Mouse (Mus musculus): ENCODE measurements around the gene Myo19. TPM values are rescaled to one million over a fixed set of nuclear protein-coding genes. Genes with fewer than 3 reads are reported as not detected.

The Myo19 gene
- polyA plus RNA-seq, 1 experiment: 2.8 TPM

DNA sequence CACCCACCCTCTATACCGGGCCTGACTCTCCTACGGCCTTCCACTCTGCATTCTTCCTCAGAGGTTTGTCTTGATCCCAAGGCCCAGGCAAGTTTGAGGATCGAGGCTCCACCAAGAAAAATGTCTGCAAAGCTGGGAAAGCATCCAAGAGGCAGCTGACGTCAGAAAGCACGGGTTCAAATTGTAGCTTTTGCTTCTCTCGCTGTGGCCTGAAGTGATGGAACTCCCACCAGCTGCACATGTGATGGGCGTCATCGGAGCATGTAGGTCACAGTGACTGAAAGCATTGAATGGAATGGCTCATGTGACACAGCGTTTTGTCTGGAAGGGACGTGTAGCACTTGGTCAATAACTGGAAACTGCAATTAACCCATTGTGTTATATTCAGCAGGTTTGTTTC, 60.2 kb downstream of the Myo19 start:
- Histone ChIP-seq H3K9me3 (no peaks in the 10 kb centered on the region), H3K4me3 (replicated peaks) (no peak overlapping the region), H3K36me3 (replicated peaks; ENCODE audit: low read length) (no peaks in the 10 kb centered on the region), H3K4me1 (peaks cover 5% of the 10 kb centered on the region), H3K27me3 (replicated peaks) (peaks cover 53% of the 10 kb centered on the region)
- TF ChIP-seq GATA1 (IDR thresholded peaks at IDR 0.05; ENCODE audit: borderline replicate concordance, low read length) (no peak), FLI1 (IDR thresholded peaks at IDR 0.05; ENCODE audit: low read length) (no peak)

DNA sequence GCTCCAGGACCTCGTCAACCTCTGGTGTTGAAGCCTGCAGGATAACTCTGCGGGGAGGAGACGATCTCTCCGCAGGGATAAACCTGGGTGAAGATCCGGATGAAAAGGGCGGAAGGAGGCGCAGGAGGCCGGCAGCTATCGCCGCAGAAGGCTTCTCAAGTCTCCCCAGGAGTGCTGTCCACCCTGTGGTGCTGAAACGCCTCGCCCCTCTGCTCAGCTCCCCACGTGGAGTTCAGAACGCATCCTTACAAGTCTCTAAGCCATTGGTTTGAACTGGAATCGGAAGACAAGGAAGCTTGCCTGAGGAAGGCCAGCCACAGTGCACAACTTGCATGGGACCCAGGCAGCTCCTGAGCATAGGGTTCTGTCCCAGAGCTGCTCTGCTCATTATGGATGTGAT, 64.0 kb downstream of the Myo19 start:
- no peak for TF ChIP-seq GATA1 (IDR thresholded peaks at IDR 0.05; ENCODE audit: borderline replicate concordance, low read length)
- no peak for TF ChIP-seq FLI1 (IDR thresholded peaks at IDR 0.05; ENCODE audit: low read length)
- H3K27me3 ChIP-seq (replicated peaks): peaks cover 63% of the 10 kb centered on the region
- H3K36me3 ChIP-seq (replicated peaks; ENCODE audit: low read length): no peaks in the 10 kb centered on the region
- peaks cover 13% of the 10 kb centered on the region for H3K9me3 ChIP-seq
- no peak overlapping the region for H3K4me3 ChIP-seq (replicated peaks)
- H3K4me1 ChIP-seq: peaks cover 5% of the 10 kb centered on the region

DNA sequence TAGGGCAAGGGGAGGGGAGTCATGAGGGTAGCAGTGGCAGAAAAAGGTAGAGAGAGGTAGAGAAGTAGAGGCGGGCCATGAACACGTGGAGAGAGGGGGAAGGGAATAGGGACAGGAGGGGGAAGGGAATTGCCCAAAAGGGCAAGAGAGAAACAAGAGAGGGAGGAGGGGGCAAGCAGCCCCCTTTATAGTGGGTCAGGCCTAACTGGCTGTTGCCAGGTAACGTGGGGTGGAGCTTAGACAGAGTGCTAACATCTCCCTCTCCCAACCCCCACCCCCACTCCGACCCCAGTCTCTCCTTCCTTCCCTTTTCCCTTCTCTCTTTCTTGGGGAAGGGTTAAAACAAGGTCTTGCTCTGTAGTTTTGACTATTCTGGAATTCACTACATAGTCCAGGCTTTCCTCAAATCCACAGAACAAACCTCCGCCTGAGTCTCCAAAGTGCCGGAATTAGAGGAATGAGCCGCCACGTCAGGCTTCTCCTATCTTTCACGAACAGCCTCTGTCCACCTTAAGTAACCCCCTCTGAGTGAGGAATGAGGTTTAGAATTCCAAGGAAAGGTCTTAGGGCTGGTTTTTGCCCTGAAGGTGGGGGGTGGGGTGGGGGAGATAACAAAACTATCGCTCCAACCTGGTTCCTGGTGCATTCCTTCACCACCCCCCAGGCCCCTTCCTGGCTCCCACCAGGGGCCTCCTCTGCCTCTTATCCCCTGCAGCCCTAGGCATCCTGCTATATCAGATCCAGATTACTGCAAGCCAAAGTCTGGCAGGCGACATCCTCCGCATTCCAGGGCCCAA, 64.9 kb downstream of the Myo19 start:
- TF ChIP-seq GATA1 (IDR thresholded peaks at IDR 0.05; ENCODE audit: borderline replicate concordance, low read length) (no peak), FLI1 (IDR thresholded peaks at IDR 0.05; ENCODE audit: low read length) (no peak)
- Histone ChIP-seq H3K4me1 (peaks cover 5% of the 10 kb centered on the region), H3K27me3 (replicated peaks) (peaks cover 69% of the 10 kb centered on the region), H3K36me3 (replicated peaks; ENCODE audit: low read length) (no peaks in the 10 kb centered on the region), H3K4me3 (replicated peaks) (no peak overlapping the region), H3K9me3 (peaks cover 13% of the 10 kb centered on the region)

DNA sequence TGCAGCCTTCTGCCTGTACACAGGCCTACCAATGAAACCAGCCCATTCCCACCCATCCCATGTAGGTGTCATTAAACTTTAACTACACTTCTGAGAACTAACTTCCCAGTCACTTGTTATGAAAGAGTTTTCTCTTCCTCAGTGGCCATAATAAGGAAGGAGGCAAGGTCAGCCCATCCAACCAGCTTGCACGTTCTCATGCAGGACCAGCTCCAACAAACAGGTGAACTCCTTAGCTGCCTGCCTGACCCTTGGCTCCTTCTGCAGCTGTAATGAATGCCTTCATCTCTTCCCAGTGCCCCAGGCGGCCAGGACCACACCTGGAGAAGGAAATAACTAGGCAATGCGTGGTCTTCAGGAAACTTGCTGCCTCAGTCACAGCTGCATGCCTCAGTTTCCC, 65.9 kb downstream of the Myo19 start:
- Histone ChIP-seq H3K9me3 (peaks cover 13% of the 10 kb centered on the region), H3K36me3 (replicated peaks; ENCODE audit: low read length) (no peaks in the 10 kb centered on the region), H3K27me3 (replicated peaks) (peaks cover 62% of the 10 kb centered on the region), H3K4me1 (peaks cover 5% of the 10 kb centered on the region), H3K4me3 (replicated peaks) (no peak overlapping the region)
- TF ChIP-seq FLI1 (IDR thresholded peaks at IDR 0.05; ENCODE audit: low read length) (no peak), GATA1 (IDR thresholded peaks at IDR 0.05; ENCODE audit: borderline replicate concordance, low read length) (no peak)

DNA sequence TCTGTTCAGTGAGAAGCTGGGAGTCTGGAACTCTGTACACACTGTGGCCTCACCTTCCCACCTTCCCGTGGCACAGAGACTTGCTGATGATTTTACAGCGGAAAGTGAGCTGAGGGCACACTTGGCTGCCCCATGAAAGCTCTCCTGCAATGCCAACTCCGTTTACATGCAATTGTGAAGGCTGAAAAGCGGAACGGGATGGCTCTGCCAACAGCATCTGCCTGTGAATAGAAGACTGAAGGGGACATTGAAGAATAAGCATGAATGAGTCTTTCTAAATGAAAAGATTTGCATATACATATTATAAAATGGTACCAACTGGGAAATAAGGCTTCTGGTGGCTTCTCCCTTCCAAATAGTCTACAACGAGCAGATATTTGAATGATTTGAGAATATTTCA, 67.3 kb downstream of the Myo19 start:
- Histone ChIP-seq H3K9me3 (peaks cover 13% of the 10 kb centered on the region), H3K4me3 (replicated peaks) (no peak overlapping the region), H3K4me1 (peaks cover 5% of the 10 kb centered on the region), H3K36me3 (replicated peaks; ENCODE audit: low read length) (no peaks in the 10 kb centered on the region), H3K27me3 (replicated peaks) (peaks cover 65% of the 10 kb centered on the region)
- TF ChIP-seq GATA1 (IDR thresholded peaks at IDR 0.05; ENCODE audit: borderline replicate concordance, low read length) (no peak), FLI1 (IDR thresholded peaks at IDR 0.05; ENCODE audit: low read length) (no peak)

DNA sequence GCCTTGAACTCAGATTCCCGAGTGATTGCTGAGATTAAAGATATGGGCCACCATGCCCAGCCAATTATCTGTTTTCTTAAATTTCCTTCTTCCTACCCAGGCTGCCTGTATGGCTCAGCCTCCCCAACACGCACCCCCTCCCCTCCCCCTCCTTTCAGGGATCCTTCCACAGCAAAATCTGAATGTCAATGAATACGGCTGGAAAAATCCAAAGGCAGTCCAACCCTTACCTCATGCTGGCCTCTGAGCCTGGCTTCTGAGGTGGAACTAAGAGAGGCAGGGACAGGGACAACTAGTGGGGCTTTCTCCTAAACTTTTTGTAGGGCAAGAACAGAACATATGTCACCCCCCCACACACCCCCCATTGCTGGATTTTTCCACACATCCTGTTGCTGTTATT, 68.2 kb downstream of the Myo19 start:
- H3K9me3 ChIP-seq: peaks cover 13% of the 10 kb centered on the region
- H3K27me3 ChIP-seq (replicated peaks): peaks cover 62% of the 10 kb centered on the region
- H3K36me3 ChIP-seq (replicated peaks; ENCODE audit: low read length): no peaks in the 10 kb centered on the region
- H3K4me1 ChIP-seq: peaks cover 5% of the 10 kb centered on the region
- no peak overlapping the region for H3K4me3 ChIP-seq (replicated peaks)
- TF ChIP-seq GATA1 (IDR thresholded peaks at IDR 0.05; ENCODE audit: borderline replicate concordance, low read length) (no peak), FLI1 (IDR thresholded peaks at IDR 0.05; ENCODE audit: low read length) (no peak)

DNA sequence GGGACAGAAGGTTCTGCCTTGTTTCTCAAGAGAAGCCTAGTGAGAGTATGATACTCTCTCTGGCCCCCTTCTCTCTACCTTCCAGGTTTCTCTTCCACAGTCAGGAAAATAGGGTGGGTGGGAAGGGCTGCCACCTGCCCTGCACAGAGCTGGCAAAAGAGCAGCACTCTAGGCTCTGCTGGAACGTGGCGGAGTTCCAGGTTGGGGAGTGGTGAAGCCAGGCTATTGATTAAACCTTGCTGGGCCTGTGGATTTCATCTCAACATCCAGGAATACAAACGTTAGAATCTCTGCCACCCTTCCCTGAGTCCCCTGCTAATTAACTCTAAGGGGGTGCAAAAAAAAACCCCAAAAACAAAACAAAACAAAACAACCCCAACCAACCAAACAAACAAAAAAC, 68.6 kb downstream of the Myo19 start:
- no peaks in the 10 kb centered on the region for H3K36me3 ChIP-seq (replicated peaks; ENCODE audit: low read length)
- H3K4me3 ChIP-seq (replicated peaks): no peak overlapping the region
- peaks cover 5% of the 10 kb centered on the region for H3K4me1 ChIP-seq
- H3K9me3 ChIP-seq: peaks cover 13% of the 10 kb centered on the region
- TF ChIP-seq GATA1 (IDR thresholded peaks at IDR 0.05; ENCODE audit: borderline replicate concordance, low read length): no peak
- no peak for TF ChIP-seq FLI1 (IDR thresholded peaks at IDR 0.05; ENCODE audit: low read length)
- H3K27me3 ChIP-seq (replicated peaks): peaks cover 61% of the 10 kb centered on the region

DNA sequence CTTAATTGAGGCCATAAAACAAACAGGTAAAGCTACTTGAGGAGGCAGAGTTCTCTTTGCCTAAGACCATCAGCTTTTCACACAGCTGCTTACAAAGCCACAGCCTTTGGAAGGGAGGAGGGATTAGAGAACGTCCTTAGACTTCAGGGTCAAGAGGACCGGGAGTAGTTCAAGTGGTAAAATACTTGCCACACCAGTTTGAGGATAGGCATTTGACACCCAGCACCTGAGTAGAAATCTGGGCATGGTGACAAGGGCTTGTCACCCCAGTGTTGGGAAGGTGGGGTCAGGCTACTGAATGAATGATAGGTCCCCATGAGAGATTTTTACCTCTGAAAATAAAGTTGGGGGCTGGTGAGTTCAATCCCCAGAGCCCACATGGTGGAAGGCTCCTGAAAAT, 72.7 kb downstream of the Myo19 start:
- TF ChIP-seq FLI1 (IDR thresholded peaks at IDR 0.05; ENCODE audit: low read length) (no peak), GATA1 (IDR thresholded peaks at IDR 0.05; ENCODE audit: borderline replicate concordance, low read length) (no peak)
- Histone ChIP-seq H3K4me3 (replicated peaks) (no peak overlapping the region), H3K9me3 (no peaks in the 10 kb centered on the region; the same call in 1 of the 2 replicates), H3K27me3 (replicated peaks) (peaks cover 53% of the 10 kb centered on the region), H3K4me1 (peaks cover 5% of the 10 kb centered on the region), H3K36me3 (replicated peaks; ENCODE audit: low read length) (no peaks in the 10 kb centered on the region)

DNA sequence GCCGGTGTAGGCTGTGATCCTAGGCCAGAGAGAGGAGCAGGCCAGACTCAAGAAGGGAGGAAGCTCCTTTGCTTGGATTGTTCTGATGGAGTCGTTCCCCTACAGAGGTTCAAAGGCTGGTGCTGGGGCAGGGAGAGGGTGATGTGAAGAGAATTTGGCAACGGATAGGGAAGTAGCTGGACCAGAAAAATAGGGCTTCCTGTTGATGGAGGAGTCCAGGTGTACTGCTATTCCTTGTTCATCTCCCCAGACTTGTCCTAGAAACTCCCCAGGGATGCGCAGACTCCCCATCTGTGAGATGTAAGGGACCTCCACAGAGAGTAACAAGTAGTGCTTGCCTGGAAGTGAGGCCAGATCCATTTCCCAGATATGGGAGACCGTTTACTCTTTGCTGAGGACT, 76.5 kb downstream of the Myo19 start:
- no peaks in the 10 kb centered on the region for H3K36me3 ChIP-seq (replicated peaks; ENCODE audit: low read length)
- peaks cover 31% of the 10 kb centered on the region for H3K4me1 ChIP-seq
- TF ChIP-seq GATA1 (IDR thresholded peaks at IDR 0.05; ENCODE audit: borderline replicate concordance, low read length) (no peak), FLI1 (IDR thresholded peaks at IDR 0.05; ENCODE audit: low read length) (no peak)
- H3K27me3 ChIP-seq (replicated peaks): peaks cover 75% of the 10 kb centered on the region
- H3K4me3 ChIP-seq (replicated peaks): no peak overlapping the region
- peaks cover 2% of the 10 kb centered on the region; the same call in 1 of the 2 replicates for H3K9me3 ChIP-seq

DNA sequence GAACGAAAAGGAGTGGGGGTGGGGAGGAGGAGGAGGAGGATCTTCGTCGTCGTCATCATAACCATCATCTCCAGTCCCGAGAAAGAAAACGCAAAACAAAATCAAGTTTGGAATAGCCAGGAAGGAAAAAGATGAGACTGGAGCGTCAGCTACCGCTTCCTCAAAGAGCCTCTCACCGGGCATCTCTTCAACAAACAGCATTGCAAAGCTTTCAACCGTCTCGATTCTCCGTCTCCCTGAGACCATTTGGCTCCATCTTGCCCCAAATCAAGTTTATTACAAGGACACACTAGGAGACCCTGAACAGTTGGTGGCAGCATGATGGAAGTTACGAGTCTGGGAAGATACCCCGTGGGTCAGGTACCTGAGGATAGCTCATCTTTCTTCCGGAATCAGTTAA, 77.2 kb downstream of the Myo19 start:
- TF ChIP-seq FLI1 (IDR thresholded peaks at IDR 0.05; ENCODE audit: low read length) (no peak), GATA1 (IDR thresholded peaks at IDR 0.05; ENCODE audit: borderline replicate concordance, low read length) (no peak)
- Histone ChIP-seq H3K27me3 (replicated peaks) (peaks cover 79% of the 10 kb centered on the region), H3K9me3 (peaks cover 2% of the 10 kb centered on the region; the same call in 1 of the 2 replicates), H3K4me1 (peaks cover 31% of the 10 kb centered on the region), H3K4me3 (replicated peaks) (no peak overlapping the region), H3K36me3 (replicated peaks; ENCODE audit: low read length) (no peaks in the 10 kb centered on the region)

Measured in megakaryocyte, embryonic 14.5 days (primary cell).